Mouse (Mus musculus) ES-Bruce4 (cell line): ENCODE data around the gene St8sia2. TPM values are rescaled to one million over a fixed set of nuclear protein-coding genes. Genes with fewer than 3 reads are reported as not detected.
A peak's percentile ranks its signal among the peaks of the same experiment; 100 is the strongest.

Source experiments
- H3K27ac ChIP-seq: 2 replicates; pipeline ENCODE4 v1.5.1; 2012; ENCODE audit warnings: low read length, inconsistent platforms; ENCODE audit not compliant: insufficient read depth
- H3K27me3 ChIP-seq: 2 replicates; pipeline ENCODE4 v1.6.1; 2012; ENCODE audit warnings: mild to moderate bottlenecking, low read length, inconsistent platforms; ENCODE audit not compliant: control insufficient read depth, poor library complexity, insufficient read depth, severe bottlenecking
- H3K36me3 ChIP-seq: 2 replicates; pipeline ENCODE4 v1.6.1; 2012; ENCODE audit warnings: inconsistent platforms, mild to moderate bottlenecking, low read length, moderate library complexity; ENCODE audit not compliant: control insufficient read depth, poor library complexity, insufficient read depth, severe bottlenecking
- H3K4me1 ChIP-seq: one replicate; pipeline ENCODE4 v1.8.1; 2011; ENCODE audit warnings: low read length; ENCODE audit not compliant: control insufficient read depth, insufficient read depth
- H3K4me3 ChIP-seq: 2 replicates; pipeline ENCODE4 v1.5.1; 2011; ENCODE audit warnings: low read depth, mild to moderate bottlenecking, low read length
- H3K9ac ChIP-seq: 2 replicates; pipeline ENCODE4 v1.6.1; 2012; ENCODE audit warnings: low read depth, mild to moderate bottlenecking, inconsistent platforms; ENCODE audit not compliant: poor library complexity, severe bottlenecking
- H3K9me3 ChIP-seq: replicated peaks from 2 replicates; pipeline ENCODE4 v1.6.1; 2012; ENCODE audit warnings: mild to moderate bottlenecking, low read length, inconsistent platforms; ENCODE audit not compliant: control insufficient read depth, poor library complexity, insufficient read depth, severe bottlenecking
- CTCF ChIP-seq: IDR thresholded peaks from one replicate; pipeline ENCODE4 v1.8.1; 2011; ENCODE audit warnings: low read depth, low read length
- EP300 ChIP-seq: IDR thresholded peaks from 2 replicates; pipeline ENCODE4 v1.6.1; 2011; ENCODE audit warnings: low read depth, low read length; ENCODE audit not compliant: insufficient read depth
- POLR2A ChIP-seq: IDR thresholded peaks from one replicate; pipeline ENCODE4 v1.8.1; 2011; ENCODE audit warnings: low read length; ENCODE audit not compliant: insufficient read depth
- polyA plus RNA-seq: library from polyadenylated mRNA; stranded (reverse); fragments of >200 nt; gene quantifications from 2 replicates; pipeline ENCODE4 v1.2.4, GENCODE M21; 2011; ENCODE audit warnings: low read depth; ENCODE audit not compliant: missing spikeins, insufficient read depth, insufficient read length

The St8sia2 gene
- polyA plus RNA-seq, 1 experiment: 0.81 TPM

DNA sequence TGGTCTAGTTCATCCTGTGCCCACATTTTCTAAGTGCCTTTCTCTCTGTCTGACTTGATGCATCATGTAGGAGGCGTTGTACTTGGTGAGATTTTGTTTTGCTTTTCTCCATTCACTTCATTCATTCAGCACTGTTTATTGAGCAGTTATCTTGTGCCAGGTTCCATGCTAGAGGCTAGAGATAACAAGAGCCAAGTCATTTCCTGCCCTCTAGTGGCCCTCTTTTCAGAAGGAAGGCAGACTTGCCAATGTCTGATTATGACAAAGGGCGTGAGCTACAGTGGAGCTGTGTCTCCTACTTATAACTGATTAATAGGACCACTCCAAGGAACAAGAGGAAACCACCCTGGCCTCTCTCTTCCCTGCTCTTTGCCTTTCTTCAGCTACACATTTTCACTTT, 3.1 kb upstream of the St8sia2 start:
- H3K9ac ChIP-seq: no peak overlapping the region
- no peaks in the 10 kb centered on the region for H3K9me3 ChIP-seq
- no peak for TF ChIP-seq POLR2A
- no peak for TF ChIP-seq EP300
- TF ChIP-seq CTCF: no peak
- H3K27ac ChIP-seq: no peak overlapping the region
- H3K4me3 ChIP-seq: no peak overlapping the region
- no peaks in the 10 kb centered on the region for H3K36me3 ChIP-seq
- no peaks in the 10 kb centered on the region for H3K4me1 ChIP-seq
- H3K27me3 ChIP-seq: peaks cover 13% of the 10 kb centered on the region

DNA sequence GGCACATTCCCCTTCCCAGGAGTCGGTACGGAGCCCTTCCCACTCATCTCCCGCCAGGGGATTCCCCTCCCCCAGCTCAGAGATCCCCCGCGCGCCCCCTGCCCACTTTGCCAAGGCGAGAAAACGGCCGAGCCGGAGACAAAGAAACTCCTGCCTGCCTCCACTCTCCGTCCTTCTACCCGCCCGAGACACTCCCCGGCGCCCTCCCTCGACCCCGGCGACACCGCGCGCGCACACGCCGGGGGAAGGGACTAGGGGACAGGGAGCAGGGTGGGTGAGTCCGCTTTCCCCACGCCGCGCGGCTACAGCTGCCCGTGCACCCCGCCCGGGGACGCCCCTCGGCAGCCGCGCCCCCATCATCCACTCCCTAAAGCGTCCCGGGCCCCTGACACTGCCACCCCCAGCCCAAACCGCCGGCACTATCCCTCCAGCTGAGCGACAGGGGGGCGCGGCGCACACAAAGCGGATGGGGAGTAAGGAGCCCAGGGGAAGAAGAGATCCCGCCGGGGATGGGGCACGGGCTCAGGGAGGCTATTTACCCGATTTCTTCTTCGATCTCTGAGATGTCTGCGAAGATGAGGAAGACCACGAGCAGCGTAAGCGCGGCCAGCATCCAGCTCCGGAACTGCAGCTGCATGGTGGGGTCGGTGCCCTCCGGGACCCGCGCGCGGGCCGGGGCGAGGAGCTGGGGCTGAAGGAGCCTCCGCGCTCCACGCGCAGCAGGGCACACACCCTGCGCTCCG, 461 bp downstream of the St8sia2 start:
- no peak for TF ChIP-seq POLR2A
- no peaks in the 10 kb centered on the region for H3K4me1 ChIP-seq
- no peaks in the 10 kb centered on the region for H3K36me3 ChIP-seq
- peaks cover 18% of the 10 kb centered on the region for H3K27me3 ChIP-seq
- no peak overlapping the region for H3K27ac ChIP-seq
- H3K4me3 ChIP-seq: peak overlapping the region; percentile 75
- H3K9ac ChIP-seq: peak overlapping the region; percentile 51
- no peaks in the 10 kb centered on the region for H3K9me3 ChIP-seq

DNA sequence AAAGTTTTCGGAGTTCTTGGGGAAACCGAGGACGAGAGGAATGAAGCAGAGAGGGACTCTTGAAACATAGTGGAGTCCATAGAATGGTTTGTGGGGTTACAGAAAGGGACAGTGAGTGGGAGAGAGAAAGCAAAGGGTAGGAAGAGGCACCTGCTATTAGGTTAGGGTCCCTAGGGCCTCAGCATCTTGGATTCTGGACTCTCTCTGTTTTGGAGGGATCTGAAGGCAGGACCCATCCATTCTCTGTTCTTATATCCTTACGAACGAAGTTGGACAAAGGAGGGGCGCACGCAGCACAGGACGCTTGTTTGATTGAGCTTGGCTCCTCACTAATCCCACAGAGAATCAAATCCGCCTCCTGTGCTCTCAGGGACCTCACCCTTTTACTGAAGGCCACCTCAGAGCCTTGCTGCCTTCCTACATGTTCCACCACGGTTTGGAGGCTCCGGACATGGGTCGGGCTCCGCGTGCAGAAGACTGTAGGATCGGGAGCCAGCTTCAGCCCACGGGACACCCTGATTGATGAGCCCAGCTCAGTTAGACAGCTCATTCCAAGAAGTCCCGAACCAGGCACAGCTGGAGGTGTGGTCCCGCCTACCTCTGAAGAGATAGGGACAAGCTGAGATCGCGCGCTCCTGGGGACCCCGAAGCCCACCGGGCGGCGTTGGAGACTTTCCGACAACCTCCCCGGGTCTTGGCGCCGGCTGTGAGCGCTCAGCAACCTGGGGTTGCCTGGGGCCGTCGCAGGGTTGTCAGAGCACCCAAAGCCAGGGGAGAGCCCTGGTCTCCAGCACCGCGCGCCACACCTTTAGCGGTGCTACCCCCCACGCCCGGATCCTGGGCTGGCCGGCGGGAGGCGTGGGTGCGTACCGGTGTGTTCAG, 1.3 kb downstream of the St8sia2 start:
- Histone ChIP-seq H3K4me3 (peak overlapping the region; percentile 75), H3K27ac (no peak overlapping the region), H3K4me1 (no peaks in the 10 kb centered on the region)

DNA sequence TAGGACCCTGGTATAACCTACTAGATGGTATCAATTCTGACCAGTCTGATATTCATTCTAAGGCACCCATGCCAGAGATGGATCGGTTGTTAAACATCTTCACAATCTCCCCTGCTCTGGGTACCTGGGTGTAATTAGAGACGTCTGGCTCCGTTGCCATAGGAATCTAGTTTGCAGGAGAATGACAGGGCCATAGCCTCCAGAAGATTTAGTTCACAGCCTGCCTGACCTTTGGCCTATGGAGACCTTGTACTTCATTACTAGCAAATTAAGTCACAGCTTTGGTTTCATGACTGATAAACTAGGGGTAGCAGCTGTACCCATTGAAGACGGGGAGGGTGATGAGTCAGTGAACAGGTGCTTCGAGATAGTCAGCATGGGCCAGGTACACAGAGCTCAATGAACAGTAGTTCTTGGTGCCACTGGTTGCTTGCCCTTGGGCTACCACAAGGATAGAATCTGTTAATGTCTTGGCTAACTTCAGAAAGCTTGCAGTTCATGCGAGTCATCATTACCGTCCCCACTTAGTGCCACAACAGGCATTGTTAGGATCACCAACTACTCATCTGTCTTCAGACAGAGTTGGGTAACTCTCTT, 4.4 kb downstream of the St8sia2 start:
- Histone ChIP-seq H3K36me3 (no peaks in the 10 kb centered on the region), H3K27me3 (peaks cover 18% of the 10 kb centered on the region), H3K9ac (no peak overlapping the region), H3K27ac (no peak overlapping the region), H3K4me1 (no peaks in the 10 kb centered on the region), H3K4me3 (no peak overlapping the region), H3K9me3 (no peaks in the 10 kb centered on the region)
- TF ChIP-seq POLR2A (no peak), CTCF (no peak), EP300 (no peak)

More for the DNA sequence above, 1.3 kb downstream of the St8sia2 start:
- H3K36me3 ChIP-seq: no peaks in the 10 kb centered on the region
- no peaks in the 10 kb centered on the region for H3K9me3 ChIP-seq
- H3K27me3 ChIP-seq: peaks cover 18% of the 10 kb centered on the region
- H3K9ac ChIP-seq: peak overlapping the region; percentile 51
- TF ChIP-seq EP300 (no peak), POLR2A (no peak), CTCF (no peak)

DNA sequence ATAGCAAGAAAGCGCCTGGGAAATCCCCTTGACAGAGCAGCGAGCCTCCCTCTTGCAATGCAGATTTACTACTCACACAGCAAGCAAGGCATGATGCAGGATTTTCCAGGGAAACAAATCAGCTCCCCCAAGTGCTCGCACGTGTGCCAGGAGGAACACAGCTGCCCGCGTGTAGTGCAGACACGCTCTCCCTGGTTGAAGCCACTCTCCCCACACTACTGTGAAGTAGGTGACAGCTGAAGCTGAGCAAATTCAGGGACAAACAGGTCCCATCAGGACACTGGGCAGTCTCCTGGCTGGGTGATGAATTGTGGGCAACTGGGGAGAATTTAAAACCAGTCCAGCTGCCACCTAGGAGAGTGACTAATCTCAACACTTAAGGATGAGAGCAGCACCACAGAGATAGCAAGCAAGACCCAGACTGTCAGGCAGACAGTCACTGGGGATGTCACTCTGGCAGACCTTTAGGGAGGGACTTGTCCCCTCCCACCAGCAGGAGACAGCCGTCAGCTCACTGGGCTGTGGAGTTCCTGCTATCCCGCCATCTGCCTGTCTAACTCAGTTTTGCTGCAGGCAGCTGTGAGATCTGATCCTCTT, 6.6 kb downstream of the St8sia2 start:
- no peak overlapping the region for H3K9ac ChIP-seq
- H3K36me3 ChIP-seq: no peaks in the 10 kb centered on the region
- no peaks in the 10 kb centered on the region for H3K4me1 ChIP-seq
- no peak overlapping the region for H3K4me3 ChIP-seq
- H3K9me3 ChIP-seq: no peaks in the 10 kb centered on the region
- 0 out of 2 replicates have a peak, but pooled peaks have one; percentile 5 for TF ChIP-seq EP300
- no peak for TF ChIP-seq CTCF
- H3K27ac ChIP-seq: no peak overlapping the region
- peaks cover 5% of the 10 kb centered on the region; the same call in 1 of the 2 replicates for H3K27me3 ChIP-seq
